Mouse (Mus musculus): ENCODE measurements at regions not wholly inside any gene's neighbourhood (a gene's known extent, or its start where the extent isn't known, plus 50 kb on each side); places are given as distances from the start of the nearest gene placed in this dataset.

GRCm38 (mm10) chr9:66651306-66651705, 58.4 kb upstream of the Usp3 start:
- Histone ChIP-seq H3K4me2 (ENCODE audit: insufficient read depth, low read depth, poor library complexity, severe bottlenecking) (no peak overlapping the region), H3K79me2 (replicated peaks; ENCODE audit: control insufficient read depth, extremely low read depth, insufficient read depth, poor library complexity, severe bottlenecking) (no peaks in the 10 kb centered on the region), H3K27ac (ENCODE audit: insufficient read depth, low read depth) (no peak overlapping the region), H3K9me3 (replicated peaks; ENCODE audit: low read length) (no peaks in the 10 kb centered on the region), H3K9ac (ENCODE audit: insufficient read depth, low read depth) (no peak overlapping the region), H3K36me3 (replicated peaks in 1 of 2; ENCODE audit: control insufficient read depth in 1 of 2, insufficient read depth in 1 of 2, low read length in 1 of 2) (no peaks in the 10 kb centered on the region), H3K4me1 (ENCODE audit: control insufficient read depth in 1 of 2, insufficient read depth in 2 of 2) (peaks cover 0 to 22% of the 10 kb centered on the region in 2 experiments; a peak in 2 of 4 replicates), H3K27me3 (replicated peaks) (no peaks in the 10 kb centered on the region), H3K4me3 (replicated peaks in 1 of 3; ENCODE audit: low read depth in 2 of 3, low read length in 2 of 3, poor library complexity in 1 of 3) (no peak overlapping the region)
- dilution Hi-C loops (cut with MboI; ENCODE audit: extremely low pct_ligation_motif_present, extremely low pct_unique_long_range_greater_than_20kb, low sequenced_read_pairs), result no loop called here
- in situ Hi-C loops (cut with MboI; ENCODE audit: low pct_ligation_motif_present, low pct_unique_long_range_greater_than_20kb, low sequenced_read_pairs), result no loop called here
- no peak for DNase-seq (ENCODE audit: extremely low read depth)
- TF ChIP-seq SIN3A (IDR thresholded peaks at IDR 0.05; ENCODE audit: low read length), result no peak
- no peak for TF ChIP-seq NELFE (IDR thresholded peaks at IDR 0.05; ENCODE audit: low read depth, low read length)
- no peak for TF ChIP-seq MXI1 (IDR thresholded peaks at IDR 0.05; ENCODE audit: low read depth, low read length)
- TF ChIP-seq TBP (conservative IDR thresholded peaks at IDR 0.05; ENCODE audit: low read depth, low read length), result no peak
- TF ChIP-seq MAX (IDR thresholded peaks at IDR 0.05; ENCODE audit: low read length), result no peak
- no peak for TF ChIP-seq USF1 (IDR thresholded peaks at IDR 0.05; ENCODE audit: low read depth, low read length)
- TF ChIP-seq PAX5 (IDR thresholded peaks at IDR 0.05; ENCODE audit: low read length), result no peak
- TF ChIP-seq ZNF384 (IDR thresholded peaks at IDR 0.05; ENCODE audit: low read depth, low read length), result no peak
- TF ChIP-seq ELF1 (IDR thresholded peaks at IDR 0.05; ENCODE audit: low read depth, low read length), result no peak
- no peak for TF ChIP-seq SMC3 (IDR thresholded peaks at IDR 0.05; ENCODE audit: low read depth, low read length)

GRCm38 (mm10) chr9:66657116-66657758, 56.2 kb upstream of the Car12 start:
- Histone ChIP-seq H3K79me2 (replicated peaks; ENCODE audit: control insufficient read depth, extremely low read depth, insufficient read depth, poor library complexity, severe bottlenecking) (no peaks in the 10 kb centered on the region), H3K4me1 (ENCODE audit: control insufficient read depth in 1 of 2, insufficient read depth in 2 of 2) (peaks cover 0 to 4% of the 10 kb centered on the region in 2 experiments; a peak in 2 of 4 replicates), H3K4me2 (ENCODE audit: insufficient read depth, low read depth, poor library complexity, severe bottlenecking) (no peak overlapping the region), H3K36me3 (replicated peaks in 1 of 2; ENCODE audit: control insufficient read depth in 1 of 2, insufficient read depth in 1 of 2, low read length in 1 of 2) (no peaks in the 10 kb centered on the region), H3K9me3 (replicated peaks; ENCODE audit: low read length) (no peaks in the 10 kb centered on the region), H3K9ac (ENCODE audit: insufficient read depth, low read depth) (no peak overlapping the region), H3K27ac (ENCODE audit: insufficient read depth, low read depth) (no peak overlapping the region), H3K4me3 (replicated peaks in 1 of 3; ENCODE audit: low read depth in 2 of 3, low read length in 2 of 3, poor library complexity in 1 of 3) (no peak overlapping the region), H3K27me3 (replicated peaks) (no peaks in the 10 kb centered on the region)
- in situ Hi-C loops (cut with MboI; ENCODE audit: low pct_ligation_motif_present, low pct_unique_long_range_greater_than_20kb, low sequenced_read_pairs) (no loop called here), dilution Hi-C loops (cut with MboI; ENCODE audit: extremely low pct_ligation_motif_present, extremely low pct_unique_long_range_greater_than_20kb, low sequenced_read_pairs) (no loop called here)
- no peak for DNase-seq (ENCODE audit: extremely low read depth)
- TF ChIP-seq SIN3A (IDR thresholded peaks at IDR 0.05; ENCODE audit: low read length) (no peak), MYC (IDR thresholded peaks at IDR 0.05; ENCODE audit: low read depth, low read length) (no peak), ZKSCAN1 (IDR thresholded peaks at IDR 0.05; ENCODE audit: borderline replicate concordance, low read depth, low read length) (no peak), E2F4 (IDR thresholded peaks at IDR 0.05; ENCODE audit: insufficient replicate concordance, low read depth, low read length) (no peak), BHLHE40 (IDR thresholded peaks at IDR 0.05; ENCODE audit: low read depth, low read length) (no peak), IRF4 (IDR thresholded peaks at IDR 0.05; ENCODE audit: low read depth, low read length) (no peak), CHD1 (IDR thresholded peaks at IDR 0.05; ENCODE audit: low read depth, low read length) (no peak), MAX (IDR thresholded peaks at IDR 0.05; ENCODE audit: low read length) (no peak), EP300 (IDR thresholded peaks at IDR 0.05; ENCODE audit: low read length) (no peak)
